Mouse (Mus musculus) monocyte, adult 5-6 weeks (primary cell): ENCODE data around the gene Dag1. TPM values are rescaled to one million over a fixed set of nuclear protein-coding genes. Genes with fewer than 3 reads are reported as not detected.
A peak's percentile ranks its signal among the peaks of the same experiment; 100 is the strongest.

Source experiments
- ATAC-seq: fragments of 153-309, 156-312 bp; replicated peaks from 2 replicates; pipeline ENCODE4 v1.8.0; 2017; ENCODE audit warnings: mild to moderate bottlenecking; ENCODE audit not compliant: low TSS enrichment, insufficient number of reproducible peaks, severe bottlenecking, poor library complexity, low FRiP score
- total RNA-seq: library from RNA; stranded (forward); fragments of 200-1000, 200-491, 200-594 nt; gene quantifications from 3 replicates; pipeline ENCODE4 v1.2.3, GENCODE M21; 2017

Gene Dag1
- total RNA-seq, 1 experiment from 2014 or later = 3.2 TPM

GRCm38 (mm10) chr9:108238831-108239230 is 24.9 kb downstream of the Dag1 start:
- no peak for ATAC-seq

- ATAC-seq = no peak
These were observed 25.4 kb downstream of the Dag1 start for GRCm38 (mm10) chr9:108238402-108238801.

- ATAC-seq = no peak
These were observed 29.1 kb downstream of the Dag1 start for GRCm38 (mm10) chr9:108234682-108235081.

- no peak for ATAC-seq
These were observed 30.9 kb downstream of the Dag1 start for GRCm38 (mm10) chr9:108232908-108233307.

- no peak for ATAC-seq
These were observed 35.7 kb downstream of the Dag1 start for GRCm38 (mm10) chr9:108227911-108228649.

GRCm38 (mm10) chr9:108225166-108225565 is 38.6 kb downstream of the Dag1 start:
- ATAC-seq = no peak

GRCm38 (mm10) chr9:108223633-108224032 is 40.1 kb downstream of the Dag1 start:
- no peak for ATAC-seq

- no peak for ATAC-seq
These were observed 42.2 kb downstream of the Dag1 start for GRCm38 (mm10) chr9:108221566-108221965.

GRCm38 (mm10) chr9:108220380-108220774 is 43.4 kb downstream of the Dag1 start:
- ATAC-seq = no peak

GRCm38 (mm10) chr9:108219766-108220379 is 43.9 kb downstream of the Dag1 start:
- no peak for ATAC-seq

- no peak for ATAC-seq
These were observed 45.7 kb downstream of the Dag1 start for GRCm38 (mm10) chr9:108217936-108218543.

GRCm38 (mm10) chr9:108217406-108217805 is 46.4 kb downstream of the Dag1 start:
- no peak for ATAC-seq

GRCm38 (mm10) chr9:108213105-108213504 is 50.7 kb downstream of the Dag1 start:
- ATAC-seq = no peak

- no peak for ATAC-seq
These were observed 51.3 kb downstream of the Dag1 start for GRCm38 (mm10) chr9:108212426-108212825.

- no peak for ATAC-seq
These were observed 58.2 kb downstream of the Dag1 start for GRCm38 (mm10) chr9:108205571-108205901.

GRCm38 (mm10) chr9:108204884-108205570 is 58.7 kb downstream of the Dag1 start:
- ATAC-seq = no peak

GRCm38 (mm10) chr9:108203015-108203414 is 60.7 kb downstream of the Dag1 start:
- ATAC-seq = 0 out of 2 replicates have a peak, but pooled peaks have one; percentile 30

GRCm38 (mm10) chr9:108202169-108202568 is 61.6 kb downstream of the Dag1 start:
- no peak for ATAC-seq

- peak; percentile 97 for ATAC-seq
These were observed 62.6 kb downstream of the Dag1 start for GRCm38 (mm10) chr9:108201160-108201559.
